Mouse (Mus musculus) hematopoietic stem cell, adult 5-6 weeks (primary cell): ENCODE data around the gene Pgm1. TPM values are rescaled to one million over a fixed set of nuclear protein-coding genes. Genes with fewer than 3 reads are reported as not detected.

Experiments used
- ATAC-seq, 2 experiments: fragments of 125-278 bp in 1 of 2; replicated peaks in 1 of 2; 2 replicates each; pipeline ENCODE4 v1.8.0; 2016 to 2017; ENCODE audit warnings: inconsistent platforms in 2 of 2, mild to moderate bottlenecking in 2 of 2, moderate number of reproducible peaks in 2 of 2, low read depth in 1 of 2, moderate TSS enrichment in 1 of 2; ENCODE audit not compliant: low FRiP score in 2 of 2, poor library complexity in 2 of 2, severe bottlenecking in 2 of 2, insufficient read depth in 1 of 2, low TSS enrichment in 1 of 2
- total RNA-seq: library from RNA; stranded (forward); fragments of 172-1452, 232-1000 nt; gene quantifications from 2 replicates; pipeline ENCODE4 v1.2.3, GENCODE M21; 2017

Pgm1 gene
- total RNA-seq, 1 experiment from 2014 or later, result 33.8 TPM

DNA sequence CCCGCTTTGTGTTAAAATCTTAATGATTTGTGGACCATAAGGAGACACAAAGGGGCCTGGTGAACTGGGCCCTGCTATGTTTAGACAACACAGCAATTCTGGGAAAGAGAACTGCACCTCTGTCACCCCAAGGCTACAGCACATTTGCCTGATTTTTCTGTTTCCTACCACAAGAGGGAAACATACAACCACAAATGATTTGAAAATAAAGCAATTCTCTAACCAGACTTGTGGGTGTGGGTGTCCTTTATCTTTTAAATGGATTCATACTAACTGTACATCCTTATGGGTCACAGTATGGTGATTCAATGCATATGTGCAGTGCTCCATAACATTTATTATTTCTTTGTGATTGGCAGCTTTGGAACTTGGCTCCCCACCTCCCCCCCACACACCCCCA, 18.0 kb downstream of the Pgm1 start:
- peak; percentile 49 to 81; a peak in 3 of 4 replicates for ATAC-seq

DNA sequence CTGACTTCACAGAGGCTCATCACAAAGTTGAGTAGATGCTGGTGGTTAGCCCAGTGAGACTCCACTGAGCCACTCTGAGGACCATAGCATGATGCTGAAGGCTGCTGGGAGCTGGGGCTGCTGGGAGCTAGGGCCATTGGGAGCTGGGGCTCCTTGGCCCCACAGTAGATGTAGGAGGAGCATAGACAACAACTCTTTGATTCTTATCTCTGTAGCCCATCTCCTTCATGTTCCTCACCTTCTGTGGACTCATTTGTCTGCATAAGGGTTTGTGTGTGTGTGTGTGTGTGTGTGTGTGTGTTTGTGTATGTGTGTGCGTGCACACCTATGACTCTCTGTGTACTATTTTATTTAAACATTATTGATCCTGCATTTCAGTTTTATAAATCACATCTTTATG, 18.7 kb downstream of the Pgm1 start:
- ATAC-seq, result no peak

DNA sequence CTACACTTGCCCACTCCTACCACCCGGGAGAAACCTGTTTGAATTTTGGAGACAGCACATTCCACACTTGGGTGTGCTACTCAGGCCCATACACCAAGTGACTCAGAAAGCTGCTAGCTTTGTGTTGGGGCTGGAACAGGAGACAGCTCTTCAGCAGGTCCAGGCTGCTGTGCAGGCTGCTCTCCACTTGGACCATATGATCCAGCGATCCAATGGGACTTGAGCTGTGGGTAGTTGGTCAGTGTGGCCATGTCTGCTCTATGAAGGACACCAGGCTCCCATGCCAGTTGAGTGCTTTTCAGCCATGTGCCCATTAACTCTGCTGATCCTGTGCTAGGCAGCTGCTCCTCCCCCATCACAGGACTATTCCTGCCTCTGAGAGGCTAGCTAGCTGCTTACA, 24.7 kb downstream of the Pgm1 start:
- no peak for ATAC-seq

DNA sequence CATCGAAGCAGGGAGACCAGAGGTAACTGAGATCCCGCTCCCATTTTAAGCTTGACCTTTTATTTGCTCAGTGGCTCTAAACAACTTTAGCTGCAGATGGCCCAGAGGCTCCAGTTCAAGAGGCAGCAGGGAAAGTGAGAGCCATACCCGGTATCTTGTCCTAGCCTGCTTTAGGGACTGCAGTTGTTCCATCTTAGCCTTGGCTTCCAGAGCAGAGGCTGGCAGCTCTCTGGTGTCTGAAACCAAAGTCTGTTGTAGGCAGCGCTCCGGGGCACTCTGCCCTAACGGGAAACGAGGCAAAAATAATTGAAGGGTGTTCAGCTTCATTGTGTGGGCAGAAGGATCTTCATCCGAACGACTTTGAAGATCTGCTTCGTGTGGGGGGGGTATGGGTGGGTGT, 26.2 kb downstream of the Pgm1 start:
- no peak for ATAC-seq

DNA sequence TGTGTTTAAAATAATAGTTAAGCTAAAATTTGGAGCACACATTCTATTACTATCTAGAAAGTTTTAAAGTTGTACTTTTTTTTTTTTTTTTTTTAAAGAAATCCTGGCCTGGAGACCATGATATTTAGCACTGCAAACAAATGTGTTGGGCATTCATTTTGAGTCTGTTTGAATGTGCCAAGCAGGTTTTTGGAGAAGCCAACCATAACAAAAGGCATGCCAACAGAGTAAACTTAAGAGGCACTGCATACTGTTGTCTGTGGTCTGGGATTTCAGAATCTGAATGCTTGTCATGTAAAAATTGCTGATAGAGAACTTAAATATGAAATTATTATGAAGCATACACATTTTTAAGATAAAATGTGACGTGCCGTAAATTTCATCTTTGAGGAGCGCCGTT, 28.0 kb downstream of the Pgm1 start:
- no peak for ATAC-seq

DNA sequence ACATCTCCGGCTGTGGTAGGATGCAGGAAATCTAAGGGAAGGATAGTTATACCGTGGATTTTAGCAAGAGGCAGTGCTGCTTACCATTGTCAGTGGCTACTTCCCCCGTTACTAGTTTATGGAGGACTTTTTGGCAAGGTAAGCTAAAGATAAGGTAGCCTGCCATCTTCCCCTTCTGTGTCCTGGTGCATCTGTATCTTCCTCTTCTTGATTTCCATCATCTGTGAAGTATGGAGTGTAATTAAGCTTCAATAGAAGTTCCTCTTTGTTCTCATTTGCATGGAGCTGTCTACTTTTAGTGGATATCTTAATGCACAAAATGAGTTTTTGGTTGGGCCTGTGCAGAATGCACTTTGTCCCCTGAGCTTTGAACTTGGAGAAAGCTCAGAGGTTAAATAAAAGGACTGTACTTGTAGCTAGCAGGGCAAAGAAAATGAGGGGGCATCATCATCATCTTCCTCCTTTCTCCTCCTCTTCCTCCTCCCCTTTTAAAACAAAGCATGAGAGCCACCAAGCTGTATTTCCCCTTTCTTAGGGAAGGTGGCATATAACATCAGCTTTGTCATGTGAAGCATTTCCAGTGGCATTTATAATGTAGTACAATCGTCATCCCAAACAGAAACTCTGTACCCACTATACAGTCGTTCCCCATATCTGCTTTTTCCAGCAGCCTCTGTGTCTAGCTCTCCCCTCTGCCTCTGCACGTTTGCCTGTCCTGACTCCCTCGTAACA, 29.0 kb downstream of the Pgm1 start:
- peak; percentile 39 to 48; a peak in 3 of 4 replicates for ATAC-seq

DNA sequence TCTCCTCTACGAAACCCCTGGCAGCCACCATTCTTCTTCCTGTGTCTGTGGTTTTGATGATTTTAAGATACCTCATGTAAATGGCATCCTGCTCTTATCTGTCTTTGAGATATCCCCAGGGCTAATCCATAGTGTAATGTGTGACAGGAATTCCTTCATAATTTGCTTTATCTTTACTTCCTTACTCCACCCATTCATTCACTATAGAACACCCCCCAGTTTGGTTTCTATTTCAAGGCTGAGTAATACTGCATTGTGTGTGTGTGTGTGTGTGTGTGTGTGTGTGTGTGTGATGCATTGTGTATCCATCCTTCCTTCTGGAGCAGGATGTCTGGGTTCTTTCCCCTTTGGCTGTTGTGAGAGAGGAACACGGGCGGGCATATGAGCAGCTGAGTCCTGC, 30.1 kb downstream of the Pgm1 start:
- no peak for ATAC-seq

DNA sequence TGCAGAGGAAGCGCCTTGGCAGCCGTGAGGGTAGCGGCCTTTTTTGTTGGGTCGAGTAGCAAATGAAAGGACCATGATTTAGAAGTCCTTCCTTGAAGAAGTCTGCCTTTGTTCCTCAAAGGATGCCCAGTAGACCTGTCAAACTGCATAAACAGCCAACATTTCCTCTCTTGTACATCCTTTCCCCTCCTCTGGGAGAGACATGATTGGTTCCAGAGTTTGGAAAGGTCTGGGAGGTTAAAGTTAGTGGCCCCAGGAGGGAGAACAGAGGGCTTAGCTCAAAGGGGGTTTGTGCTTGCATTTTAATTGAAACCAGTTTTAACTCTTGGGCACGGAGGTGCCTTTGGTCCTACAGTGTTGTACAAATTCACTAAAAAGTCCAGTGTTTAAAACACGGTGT, 37.3 kb downstream of the Pgm1 start:
- ATAC-seq, result no peak

DNA sequence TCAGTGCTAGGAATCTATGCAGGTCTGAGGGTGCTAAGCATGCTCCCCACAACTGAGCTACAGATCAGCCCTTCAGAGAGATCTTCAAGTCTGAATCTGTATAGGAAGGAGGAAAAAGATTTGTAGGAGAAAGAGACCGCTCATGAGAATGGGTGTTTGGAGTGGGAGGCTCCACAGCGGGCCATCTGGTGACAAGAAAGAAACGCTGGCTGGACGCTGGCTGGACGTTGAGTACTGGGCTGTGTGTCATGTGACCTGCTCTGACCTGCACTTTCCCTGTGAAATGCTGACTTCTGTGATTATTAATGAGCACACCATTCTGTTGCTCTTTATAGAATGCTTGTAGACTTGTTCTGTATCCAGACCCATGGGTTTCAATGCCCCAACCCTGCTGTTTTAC, 40.1 kb downstream of the Pgm1 start:
- ATAC-seq, result no peak

DNA sequence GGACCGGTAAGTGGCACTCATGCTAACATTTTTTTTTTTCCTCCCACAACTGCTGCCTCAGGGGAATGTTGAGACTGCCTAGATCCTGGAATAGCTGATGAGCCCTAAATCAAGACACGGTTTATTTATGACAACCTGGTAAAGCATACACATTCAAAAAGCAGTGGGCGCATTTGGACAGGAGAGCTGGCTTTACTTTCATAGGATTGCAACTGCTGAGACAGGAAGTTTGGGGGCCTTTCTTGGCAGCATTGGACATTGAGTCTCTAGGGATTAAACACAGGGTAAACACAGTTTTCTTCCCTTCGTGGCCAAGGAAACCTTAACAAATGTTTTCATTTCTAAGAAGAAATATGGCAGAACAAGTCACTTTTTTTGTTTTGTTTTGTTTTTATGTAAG, 40.9 kb downstream of the Pgm1 start:
- ATAC-seq, result no peak

DNA sequence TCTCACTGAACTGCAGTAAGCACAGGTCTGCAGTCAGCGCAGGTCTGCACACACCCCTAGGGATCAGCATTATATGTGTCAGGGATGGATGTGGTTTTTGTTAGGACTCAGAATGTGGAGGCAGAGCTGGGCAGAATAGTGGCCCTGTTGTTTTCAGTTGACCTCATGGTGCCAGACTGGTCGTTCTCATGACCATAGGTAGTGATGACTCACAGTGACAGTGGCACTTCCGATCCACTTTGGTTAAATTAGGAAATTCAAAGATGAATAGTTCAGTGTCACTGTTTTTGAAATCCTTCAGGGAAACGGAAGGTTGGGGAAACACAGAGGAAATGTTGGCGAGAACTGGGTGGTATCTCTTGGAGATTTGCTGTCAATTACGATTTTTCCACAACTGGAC, 43.7 kb downstream of the Pgm1 start:
- no peak for ATAC-seq

DNA sequence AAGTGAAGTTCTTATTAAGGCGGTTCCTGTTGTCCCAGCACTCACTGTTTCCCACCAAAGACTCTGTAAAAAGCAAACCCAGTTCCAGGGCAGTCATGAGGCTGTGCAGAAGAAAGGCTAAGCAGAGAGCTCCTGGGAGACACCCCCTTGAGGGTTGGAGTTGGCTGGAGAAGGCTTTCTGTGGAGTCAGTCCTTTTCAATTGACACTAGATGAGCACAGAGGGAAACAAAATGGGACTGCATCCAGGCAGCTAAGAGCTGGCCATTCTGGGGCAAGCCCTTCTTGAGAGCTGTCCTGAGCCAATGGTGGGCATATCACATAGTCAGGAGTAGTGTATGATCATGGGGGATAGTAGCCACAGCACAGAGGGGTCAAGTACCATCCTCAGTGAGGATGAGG, 44.7 kb downstream of the Pgm1 start:
- no peak for ATAC-seq

DNA sequence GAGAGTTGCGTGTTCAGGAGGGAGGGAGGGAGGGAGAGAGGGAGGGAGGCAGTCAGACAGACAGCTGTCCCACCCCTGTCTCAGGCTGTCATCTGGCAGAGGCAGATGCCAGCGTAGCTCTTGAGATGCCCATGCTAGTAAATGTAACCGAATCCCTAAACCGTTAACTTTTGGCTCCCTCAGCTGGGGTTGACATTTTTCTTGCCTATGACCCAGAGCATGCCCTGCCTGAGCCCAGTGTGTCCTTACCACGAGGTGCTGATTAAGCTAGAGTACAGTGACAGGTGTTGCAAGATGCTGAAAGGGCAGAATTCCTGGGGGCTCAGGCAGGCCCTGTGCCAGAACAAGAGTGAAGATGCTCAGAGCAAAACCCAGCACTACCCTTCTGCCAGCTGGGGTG, 45.2 kb downstream of the Pgm1 start:
- no peak for ATAC-seq

DNA sequence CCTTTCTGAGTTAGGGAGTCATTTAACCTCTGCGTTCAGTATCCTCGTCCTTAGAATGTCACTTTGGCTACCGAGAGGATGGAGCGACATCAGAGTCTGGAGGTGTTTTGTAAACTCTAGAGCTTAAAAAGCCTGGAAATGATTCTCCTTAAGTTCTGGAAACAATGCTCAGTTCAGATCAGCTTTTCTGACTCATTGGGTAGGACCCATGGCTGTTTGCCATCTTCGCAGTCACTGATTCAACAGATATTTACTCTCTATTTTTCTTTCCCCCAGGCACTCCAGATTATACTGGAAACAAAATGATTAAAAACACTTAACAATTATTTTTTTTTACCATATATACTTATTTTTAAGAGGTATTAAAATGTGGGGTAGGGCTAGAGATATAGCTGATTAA, 50.1 kb downstream of the Pgm1 start:
- no peak for ATAC-seq

DNA sequence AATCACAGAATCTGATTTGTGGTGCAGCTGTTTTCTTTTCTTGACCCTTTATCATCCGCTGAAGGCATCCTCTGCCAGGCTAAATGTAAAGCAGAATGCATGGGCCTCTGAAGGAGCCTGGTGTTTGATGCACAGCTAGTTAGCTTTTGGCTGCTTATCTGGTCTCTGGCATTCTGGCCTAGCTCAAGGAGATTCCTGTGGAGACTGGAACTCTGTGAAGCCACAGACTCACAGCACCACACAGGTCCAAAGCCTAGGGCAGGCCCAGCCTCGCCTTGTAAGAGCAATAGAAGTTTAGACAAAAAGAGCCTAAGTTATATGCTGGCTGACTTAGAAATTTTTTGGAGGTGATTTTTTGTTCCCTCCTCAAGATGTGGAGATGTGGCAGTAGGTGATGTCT, 52.0 kb downstream of the Pgm1 start:
- no peak for ATAC-seq

DNA sequence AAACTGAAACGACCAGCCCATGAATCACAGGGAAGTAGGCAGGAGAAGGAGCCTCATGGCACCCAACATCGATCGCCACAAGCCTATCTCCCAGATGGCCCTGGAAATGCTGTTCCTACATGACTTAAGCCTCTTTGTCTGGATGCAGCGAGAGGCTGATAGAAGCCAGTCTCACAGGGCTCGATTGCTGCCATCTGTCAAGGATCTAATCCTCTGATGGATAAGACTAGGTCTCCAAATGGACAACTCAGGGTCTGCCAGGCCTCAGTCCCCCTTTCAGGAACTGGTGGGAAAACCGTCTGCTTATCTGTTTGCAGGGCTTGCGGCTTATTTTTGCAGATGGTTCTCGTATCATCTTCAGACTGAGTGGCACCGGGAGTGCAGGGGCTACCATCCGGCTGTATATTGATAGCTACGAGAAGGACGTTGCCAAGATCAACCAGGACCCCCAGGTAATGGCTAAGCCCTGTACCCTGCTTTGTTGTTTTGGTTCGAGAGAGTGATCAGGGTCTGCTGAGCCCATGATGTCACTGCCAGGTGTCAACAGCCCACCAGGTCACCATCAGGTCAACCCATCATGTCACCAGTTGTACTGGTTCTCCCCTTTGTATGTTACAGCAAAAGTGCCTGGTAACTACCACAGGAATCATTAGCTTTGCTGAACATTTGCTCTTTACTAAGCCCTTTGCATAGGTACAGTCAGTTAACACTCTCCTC, 54.6 kb downstream of the Pgm1 start:
- ATAC-seq, result no peak

DNA sequence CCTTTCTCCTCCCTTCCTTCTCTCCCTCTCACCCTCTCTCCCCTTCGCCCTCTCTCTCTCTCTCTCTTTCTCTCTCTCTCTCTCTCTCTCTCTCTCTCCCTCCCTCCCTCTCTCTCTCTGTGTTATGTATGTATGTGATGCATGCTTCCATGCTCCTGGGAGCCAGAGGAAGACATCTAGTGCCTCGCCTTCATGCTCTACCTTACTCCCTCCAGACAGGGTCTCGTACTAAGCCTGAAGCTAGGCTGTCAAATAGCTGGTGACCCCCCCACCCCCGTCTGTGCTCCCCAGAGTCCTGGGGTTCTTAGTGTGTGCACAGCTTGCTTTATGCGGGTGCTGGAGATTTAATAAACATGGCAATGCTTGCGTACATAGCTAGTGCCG, 55.1 kb downstream of the Pgm1 start:
- no peak for ATAC-seq

DNA sequence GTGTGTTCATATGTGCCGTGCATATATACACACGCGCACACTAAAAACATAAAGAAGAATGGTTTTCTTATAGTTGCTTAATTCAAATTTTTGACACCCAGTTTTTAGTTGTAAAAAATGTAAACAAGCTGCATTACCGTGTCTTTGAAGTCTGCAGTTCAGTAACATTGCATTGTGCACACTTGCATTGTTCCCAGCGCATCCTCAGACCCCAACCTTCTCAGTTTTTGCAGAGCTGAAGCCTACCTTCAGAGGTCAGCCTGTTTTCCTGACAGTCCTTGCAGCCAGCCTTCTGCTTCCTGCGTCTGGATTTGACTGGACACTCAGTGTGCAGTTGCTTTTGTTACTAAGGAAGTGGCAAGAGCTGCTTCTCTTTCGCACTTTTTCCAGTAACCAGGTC, 55.9 kb downstream of the Pgm1 start:
- no peak for ATAC-seq

DNA sequence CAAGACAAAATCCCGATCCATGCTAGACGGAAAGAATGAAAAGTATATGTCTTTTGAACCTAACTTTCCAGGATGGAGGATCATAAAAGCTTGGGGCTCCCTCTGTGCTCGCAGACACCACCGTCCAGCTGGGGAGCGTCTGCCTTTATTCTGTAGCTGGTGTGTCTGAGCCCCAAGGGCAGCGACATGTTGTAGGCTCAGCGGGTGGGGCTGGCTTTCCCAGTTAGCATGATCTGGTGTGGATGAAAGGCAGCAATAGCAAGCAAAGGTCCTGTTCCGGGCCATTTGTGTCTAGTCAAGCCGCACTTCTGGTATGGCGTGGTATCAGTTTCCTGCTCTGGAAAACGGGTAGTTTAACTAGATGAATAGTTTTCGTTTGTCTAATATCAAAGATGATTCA, 56.4 kb downstream of the Pgm1 start:
- no peak for ATAC-seq
